Mouse (Mus musculus) thymus, postnatal 25 days (tissue): ENCODE results near the gene Gsta1.
"Not testable (repeated sequence)": the region's sequence is repeated elsewhere in the genome, so short reads cannot be mapped to it uniquely, and the experiment has no call there.

ENCODE experiments used
- DNase-seq: peaks from one replicate; pipeline ENCODE4 v3.0.0; 2022

Gsta1 gene

GRCm38 (mm10) chr9:78233121-78233695 lies 2.8 kb downstream of the Gsta1 start:
- not testable (repeated sequence) for DNase-seq

GRCm38 (mm10) chr9:78255683-78256470 lies 25.4 kb downstream of the Gsta1 start:
- DNase-seq, result not testable (repeated sequence)

GRCm38 (mm10) chr9:78256914-78257313 lies 26.5 kb downstream of the Gsta1 start, which contains the start of gene Gm3776:
Gene Gm3776, plus strand, starts transcription at chr9:78257129.
- not testable (repeated sequence) for DNase-seq

- DNase-seq, result peak; percentile 52
Measured at GRCm38 (mm10) chr9:78259688-78260087, 29.2 kb downstream of the Gsta1 start.

GRCm38 (mm10) chr9:78270945-78271344 lies 40.5 kb downstream of the Gsta1 start:
- not testable (repeated sequence) for DNase-seq

- DNase-seq, result not testable (repeated sequence)
Measured at GRCm38 (mm10) chr9:78282002-78282711, 51.7 kb downstream of the Gsta1 start.

- DNase-seq, result not testable (repeated sequence)
Measured at GRCm38 (mm10) chr9:78289063-78289462, 58.6 kb downstream of the Gsta1 start.

GRCm38 (mm10) chr9:78289723-78290122 lies 59.3 kb downstream of the Gsta1 start, which contains the start of gene Gm10639:
Gene Gm10639, plus strand, starts transcription at chr9:78289923.
- not testable (repeated sequence) for DNase-seq
